Mouse (Mus musculus): ENCODE results near the gene Cdh18. TPM values are rescaled to one million over a fixed set of nuclear protein-coding genes. Genes with fewer than 3 reads are reported as not detected.

Cdh18 gene
- polyA plus RNA-seq, 1 experiment from 2014 or later, result 0.12 TPM

DNA sequence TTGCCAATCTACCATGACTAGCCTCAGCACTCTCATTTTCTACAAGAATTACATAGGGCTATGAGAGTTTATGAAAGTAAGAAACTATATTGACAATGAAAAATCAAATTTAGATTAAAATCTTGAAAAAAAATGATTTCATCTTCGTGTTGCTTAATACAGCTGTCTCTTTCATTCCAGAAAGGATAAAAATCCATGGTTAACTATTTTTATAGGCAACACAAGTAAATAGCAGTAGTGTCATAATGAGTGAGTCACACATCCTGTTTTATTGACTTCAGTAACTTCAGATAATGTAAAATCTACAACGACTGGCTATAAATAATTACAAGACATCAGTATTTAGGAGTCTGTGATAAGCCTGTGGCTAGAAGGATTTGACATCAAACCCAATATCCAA is 960.9 kb downstream of the Cdh18 start:
- Histone ChIP-seq H3K4me1 (ENCODE audit: control insufficient read depth, insufficient read depth, low read length) (no peaks in the 10 kb centered on the region), H3K9ac (ENCODE audit: low read depth, low read length) (no peak overlapping the region), H3K4me3 (ENCODE audit: low read length) (no peak overlapping the region), H3K4me2 (replicated peaks; ENCODE audit: low read depth, low read length) (no peak overlapping the region), H3K9me3 (ENCODE audit: control insufficient read depth, low read length) (no peaks in the 10 kb centered on the region), H3K27ac (ENCODE audit: low read depth, low read length) (no peak overlapping the region), H3K36me3 (ENCODE audit: control insufficient read depth, insufficient read depth, low read length) (no peaks in the 10 kb centered on the region), H3K27me3 (ENCODE audit: control insufficient read depth, insufficient read depth, low read length) (no peaks in the 10 kb centered on the region)
- ATAC-seq (ENCODE audit: low FRiP score, low TSS enrichment), result no peak
- WGBS, result 56% methylated on average over 2 of the region's 2 CpGs

GRCm38 (mm10) chr15:23515786-23516185 is 967.0 kb downstream of the Cdh18 start:
- no peak for ATAC-seq (ENCODE audit: low FRiP score, low TSS enrichment)
- Histone ChIP-seq H3K4me2 (replicated peaks; ENCODE audit: low read depth, low read length) (no peak overlapping the region), H3K9me3 (ENCODE audit: control insufficient read depth, low read length) (no peaks in the 10 kb centered on the region), H3K9ac (ENCODE audit: low read depth, low read length) (no peak overlapping the region), H3K27ac (ENCODE audit: low read depth, low read length) (no peak overlapping the region), H3K27me3 (ENCODE audit: control insufficient read depth, insufficient read depth, low read length) (no peaks in the 10 kb centered on the region), H3K36me3 (ENCODE audit: control insufficient read depth, insufficient read depth, low read length) (no peaks in the 10 kb centered on the region), H3K4me1 (ENCODE audit: control insufficient read depth, insufficient read depth, low read length) (no peaks in the 10 kb centered on the region), H3K4me3 (ENCODE audit: low read length) (no peak overlapping the region)
- WGBS, result 92% methylated on average over 3 of the region's 3 CpGs

- Histone ChIP-seq H3K9ac (ENCODE audit: low read depth, low read length) (no peak overlapping the region), H3K4me1 (ENCODE audit: control insufficient read depth, insufficient read depth, low read length) (no peaks in the 10 kb centered on the region), H3K9me3 (ENCODE audit: control insufficient read depth, low read length) (no peaks in the 10 kb centered on the region), H3K27me3 (ENCODE audit: control insufficient read depth, insufficient read depth, low read length) (no peaks in the 10 kb centered on the region), H3K4me3 (ENCODE audit: low read length) (no peak overlapping the region), H3K4me2 (replicated peaks; ENCODE audit: low read depth, low read length) (no peak overlapping the region), H3K27ac (ENCODE audit: low read depth, low read length) (no peak overlapping the region), H3K36me3 (ENCODE audit: control insufficient read depth, insufficient read depth, low read length) (no peaks in the 10 kb centered on the region)
- ATAC-seq (ENCODE audit: low FRiP score, low TSS enrichment), result no peak
- 71% methylated on average over 2 of the region's 2 CpGs for WGBS
Measured at GRCm38 (mm10) chr15:23518079-23518478, 969.3 kb downstream of the Cdh18 start.

Measured in kidney, embryonic 14.5 days (tissue).